Mouse (Mus musculus) megakaryocyte, embryonic 14.5 days (primary cell): Measurements from ENCODE around the gene Dpp6.

Experiments
- FLI1 ChIP-seq: IDR thresholded peaks from 2 replicates; pipeline ENCODE4 v1.6.1; 2012; ENCODE audit warnings: low read length, inconsistent platforms, mixed read lengths
- GATA1 ChIP-seq: IDR thresholded peaks from 3 replicates; pipeline ENCODE4 v1.6.1; 2012; ENCODE audit warnings: mixed read lengths, low read length, inconsistent platforms, borderline replicate concordance

- TF ChIP-seq GATA1 (no peak), FLI1 (no peak)
Observed at GRCm38 (mm10) chr5:27711461-27712192, 894.6 kb downstream of the Dpp6 start.
